Mouse (Mus musculus) ES-E14 (cell line): ENCODE results near the gene Pum1.

Experiments
- CHD2 ChIP-seq: IDR thresholded peaks from 2 replicates; pipeline ENCODE4 v1.6.1; 2014; ENCODE audit warnings: mild to moderate bottlenecking, low read depth, low read length, inconsistent platforms
- HCFC1 ChIP-seq: IDR thresholded peaks from 2 replicates; pipeline ENCODE4 v1.6.1; 2012; ENCODE audit warnings: low read length, inconsistent platforms, borderline replicate concordance; ENCODE audit not compliant: insufficient read depth
- MAFK ChIP-seq: IDR thresholded peaks from 2 replicates; pipeline ENCODE4 v1.6.1; 2014; ENCODE audit warnings: mild to moderate bottlenecking, low read depth, low read length, inconsistent platforms; ENCODE audit not compliant: insufficient read depth
- ZC3H11A ChIP-seq: IDR thresholded peaks from 2 replicates; pipeline ENCODE4 v1.6.1; 2012; ENCODE audit warnings: low read depth, mild to moderate bottlenecking, inconsistent platforms, low read length, borderline replicate concordance
- ZNF384 ChIP-seq: IDR thresholded peaks from 2 replicates; pipeline ENCODE4 v1.6.1; 2012; ENCODE audit warnings: low read depth, low read length, inconsistent platforms

GRCm38 (mm10) chr4:130761809-130762208, 98.7 kb downstream of the Pum1 start:
- TF ChIP-seq ZC3H11A (no peak), CHD2 (no peak), ZNF384 (no peak), HCFC1 (no peak), MAFK (no peak)
